Mouse (Mus musculus) B cell, adult 67 days (primary cell): ENCODE measurements around the gene Ush2a. TPM values are rescaled to one million over a fixed set of nuclear protein-coding genes. Genes with fewer than 3 reads are reported as not detected.

Experiments
- total RNA-seq, 2 experiments: library from RNA; stranded (reverse); gene quantifications; 4 replicates each; pipeline ENCODE4 v1.2.4; 2023

The Ush2a gene
- not detected for total RNA-seq

GRCm38 (mm10) chr1:188261903-188262682 lies at the start of gene Ush2a:
Gene Ush2a, plus strand, starts transcription at chr1:188262023.

GRCm38 (mm10) chr1:189007239-189007979 lies 745.6 kb downstream of the Ush2a start, which contains the start of gene Kctd3:
Gene Kctd3, minus strand, starts transcription at chr1:189007841.

